Mouse (Mus musculus) liver, postnatal 0 days (tissue): ENCODE measurements around the gene Dhrs9.

Experiments
- CTCF ChIP-seq: sonication (generic); IDR thresholded peaks from 2 replicates; pipeline ENCODE4 v1.5.1; 2016; ENCODE audit warnings: antibody characterized with exemption, low read depth
- EP300 ChIP-seq: IDR thresholded peaks from 2 replicates; pipeline ENCODE4 v1.6.1; 2016; ENCODE audit warnings: antibody characterized with exemption, low read depth, mild to moderate bottlenecking

GRCm38 (mm10) chr2:69445896-69446472, 65.7 kb downstream of the Dhrs9 start:
- TF ChIP-seq CTCF, result no peak
- no peak for TF ChIP-seq EP300
